Mouse (Mus musculus) embryonic facial prominence, embryonic 12.5 days (tissue): ENCODE data around the gene Hps1. TPM values are rescaled to one million over a fixed set of nuclear protein-coding genes. Genes with fewer than 3 reads are reported as not detected.
A peak's percentile ranks its signal among the peaks of the same experiment; 100 is the strongest.

ENCODE experiments used
- ATAC-seq: fragments of 200-750 bp; cut with Nextera tagmentation; 2 replicates; pipeline ENCODE4 v1.8.0; 2017; ENCODE audit not compliant: insufficient number of reproducible peaks, insufficient read depth, low FRiP score, low TSS enrichment
- H3K27ac ChIP-seq: fragments of 300-500 bp; sonication (generic); 2 replicates; pipeline ENCODE4 v1.5.1; 2016; ENCODE audit warnings: mild to moderate bottlenecking
- H3K27me3 ChIP-seq: fragments of 300-500 bp; sonication (generic); 2 replicates; pipeline ENCODE4 v1.6.1; 2016; ENCODE audit warnings: mild to moderate bottlenecking, moderate library complexity
- H3K36me3 ChIP-seq: fragments of 300-500 bp; sonication (generic); 2 replicates; pipeline ENCODE4 v1.6.1; 2016; ENCODE audit warnings: mild to moderate bottlenecking
- H3K4me1 ChIP-seq: fragments of 300-500 bp; sonication (generic); 2 replicates; pipeline ENCODE4 v1.6.1; 2016
- H3K4me2 ChIP-seq: fragments of 300-500 bp; sonication (generic); replicated peaks from 2 replicates; pipeline ENCODE4 v1.6.1; 2016; ENCODE audit warnings: mild to moderate bottlenecking, moderate library complexity
- H3K4me3 ChIP-seq: fragments of 300-500 bp; sonication (generic); 2 replicates; pipeline ENCODE4 v1.5.1; 2016; ENCODE audit warnings: mild to moderate bottlenecking
- H3K9ac ChIP-seq: fragments of 300-500 bp; sonication (generic); 2 replicates; pipeline ENCODE4 v1.6.1; 2016; ENCODE audit warnings: mild to moderate bottlenecking, moderate library complexity
- H3K9me3 ChIP-seq: fragments of 300-500 bp; sonication (generic); 2 replicates; pipeline ENCODE4 v1.6.1; 2016; ENCODE audit warnings: mild to moderate bottlenecking, moderate library complexity
- WGBS: fragments of 180-500 bp; shearing (Covaris S2); methylation state at CpG from one replicate; pipeline ENCODE4 v1.1.7; 2016; 5-methylcytosine and 5-hydroxymethylcytosine counted together
- polyA plus RNA-seq: library from polyadenylated mRNA; unstranded; fragments of >200 nt; fragmentation: Nextera tagmentation; extraction: Ambion mirVana; gene quantifications from 2 replicates; pipeline ENCODE4 v1.2.1, GENCODE M21; 2016

The Hps1 gene
- polyA plus RNA-seq, 1 experiment from 2014 or later, result 17.7 TPM

GRCm38 (mm10) chr19:42753141-42753917 lies 26.4 kb downstream of the Hps1 start:
- Histone ChIP-seq H3K4me1 (peaks cover 29% of the 10 kb centered on the region), H3K27ac (peak overlapping the region; percentile 81), H3K4me3 (no peak overlapping the region)

GRCm38 (mm10) chr19:42752363-42752931 lies 27.3 kb downstream of the Hps1 start, which contains the start of gene Pyroxd2:
Gene Pyroxd2, minus strand, starts transcription at chr19:42752775.
- Histone ChIP-seq H3K36me3 (no peaks in the 10 kb centered on the region), H3K9ac (peak within 1 kb of the TSS; percentile 46), H3K4me1 (peaks cover 29% of the 10 kb centered on the region), H3K4me3 (peak within 1 kb of the TSS; percentile 32), H3K27me3 (no peaks in the 10 kb centered on the region), H3K27ac (peak within 1 kb of the TSS; percentile 81), H3K4me2 (peak within 1 kb of the TSS; percentile 61), H3K9me3 (no peaks in the 10 kb centered on the region)
- WGBS, result 5% methylated on average over 22 of the region's 22 CpGs
- ATAC-seq, result peak; percentile 80

More at GRCm38 (mm10) chr19:42753141-42753917, 26.4 kb downstream of the Hps1 start:
- Histone ChIP-seq H3K9me3 (no peaks in the 10 kb centered on the region), H3K36me3 (no peaks in the 10 kb centered on the region), H3K27me3 (no peaks in the 10 kb centered on the region), H3K9ac (no peak overlapping the region), H3K4me2 (peak overlapping the region; percentile 61)
- 35% methylated on average over 11 of the region's 11 CpGs for WGBS
- no peak; the same call in 1 of the 2 replicates for ATAC-seq

- no peaks in the 10 kb centered on the region for H3K9me3 ChIP-seq
- no peaks in the 10 kb centered on the region for H3K27me3 ChIP-seq
- no peak overlapping the region for H3K27ac ChIP-seq
- 79% methylated on average over 11 of the region's 11 CpGs for WGBS
- H3K4me2 ChIP-seq, result no peak overlapping the region
- no peak for ATAC-seq
- H3K9ac ChIP-seq, result no peak overlapping the region
- H3K4me3 ChIP-seq, result no peak overlapping the region
- peaks cover 25% of the 10 kb centered on the region for H3K4me1 ChIP-seq
- H3K36me3 ChIP-seq, result no peaks in the 10 kb centered on the region
Observed at GRCm38 (mm10) chr19:42750196-42750595, 29.6 kb downstream of the Hps1 start.

GRCm38 (mm10) chr19:42746702-42747101 lies 33.1 kb downstream of the Hps1 start:
- 90% methylated on average over 8 of the region's 8 CpGs for WGBS
- H3K4me3 ChIP-seq, result no peak overlapping the region
- no peaks in the 10 kb centered on the region for H3K27me3 ChIP-seq
- no peaks in the 10 kb centered on the region for H3K36me3 ChIP-seq
- no peak for ATAC-seq
- H3K4me2 ChIP-seq, result no peak overlapping the region
- no peaks in the 10 kb centered on the region for H3K9me3 ChIP-seq
- H3K27ac ChIP-seq, result no peak overlapping the region
- H3K9ac ChIP-seq, result no peak overlapping the region
- H3K4me1 ChIP-seq, result no peaks in the 10 kb centered on the region

- no peaks in the 10 kb centered on the region for H3K36me3 ChIP-seq
- ATAC-seq, result no peak
- H3K9me3 ChIP-seq, result no peaks in the 10 kb centered on the region
- no peak overlapping the region for H3K4me3 ChIP-seq
- H3K27me3 ChIP-seq, result no peaks in the 10 kb centered on the region
- no peak overlapping the region for H3K9ac ChIP-seq
- no peak overlapping the region for H3K4me2 ChIP-seq
- 82% methylated on average over 4 of the region's 4 CpGs for WGBS
- H3K27ac ChIP-seq, result no peak overlapping the region
- H3K4me1 ChIP-seq, result no peaks in the 10 kb centered on the region
Observed at GRCm38 (mm10) chr19:42745869-42746224, 33.9 kb downstream of the Hps1 start.

- Histone ChIP-seq H3K4me1 (no peaks in the 10 kb centered on the region), H3K36me3 (no peaks in the 10 kb centered on the region), H3K27ac (no peak overlapping the region), H3K4me2 (no peak overlapping the region), H3K9me3 (no peaks in the 10 kb centered on the region), H3K4me3 (no peak overlapping the region), H3K9ac (no peak overlapping the region), H3K27me3 (no peaks in the 10 kb centered on the region)
- WGBS, result 52% methylated on average over 9 of the region's 9 CpGs
- ATAC-seq, result no peak
Observed at GRCm38 (mm10) chr19:42745084-42745868, 34.5 kb downstream of the Hps1 start.

- WGBS, result 29% methylated on average over 4 of the region's 4 CpGs
- H3K27me3 ChIP-seq, result no peaks in the 10 kb centered on the region
- H3K9me3 ChIP-seq, result no peaks in the 10 kb centered on the region
- no peaks in the 10 kb centered on the region for H3K36me3 ChIP-seq
- no peak overlapping the region for H3K9ac ChIP-seq
- no peak overlapping the region for H3K27ac ChIP-seq
- H3K4me2 ChIP-seq, result no peak overlapping the region
- H3K4me1 ChIP-seq, result no peaks in the 10 kb centered on the region
- H3K4me3 ChIP-seq, result no peak overlapping the region
- no peak for ATAC-seq
Observed at GRCm38 (mm10) chr19:42744162-42744586, 35.6 kb downstream of the Hps1 start.

- ATAC-seq, result no peak
- no peak overlapping the region for H3K4me2 ChIP-seq
- no peaks in the 10 kb centered on the region for H3K4me1 ChIP-seq
- no peak overlapping the region for H3K9ac ChIP-seq
- H3K4me3 ChIP-seq, result no peak overlapping the region
- H3K9me3 ChIP-seq, result no peaks in the 10 kb centered on the region
- H3K36me3 ChIP-seq, result no peaks in the 10 kb centered on the region
- H3K27me3 ChIP-seq, result no peaks in the 10 kb centered on the region
- 78% methylated on average over 16 of the region's 16 CpGs for WGBS
- no peak overlapping the region for H3K27ac ChIP-seq
Observed at GRCm38 (mm10) chr19:42743261-42743660, 36.5 kb downstream of the Hps1 start.

GRCm38 (mm10) chr19:42741884-42742283 lies 37.9 kb downstream of the Hps1 start:
- Histone ChIP-seq H3K4me1 (0 out of 2 replicates have a peak, but pooled peaks cover 3% of the 10 kb centered on the region), H3K27me3 (no peaks in the 10 kb centered on the region), H3K9me3 (no peaks in the 10 kb centered on the region), H3K4me2 (no peak overlapping the region), H3K27ac (no peak overlapping the region), H3K36me3 (no peaks in the 10 kb centered on the region), H3K4me3 (no peak overlapping the region), H3K9ac (no peak overlapping the region)
- ATAC-seq, result no peak
- WGBS, result 53% methylated on average over 14 of the region's 14 CpGs

GRCm38 (mm10) chr19:42740163-42740899 lies 39.4 kb downstream of the Hps1 start:
- WGBS, result 78% methylated on average over 8 of the region's 8 CpGs
- no peaks in the 10 kb centered on the region for H3K9me3 ChIP-seq

GRCm38 (mm10) chr19:42739734-42740133 lies 40.0 kb downstream of the Hps1 start:
- H3K36me3 ChIP-seq, result no peaks in the 10 kb centered on the region
- H3K27me3 ChIP-seq, result no peaks in the 10 kb centered on the region
- H3K27ac ChIP-seq, result no peak overlapping the region
- H3K4me3 ChIP-seq, result no peak overlapping the region
- no peak overlapping the region for H3K9ac ChIP-seq
- H3K4me2 ChIP-seq, result no peak overlapping the region
- no peak for ATAC-seq
- WGBS, result 86% methylated on average over 6 of the region's 6 CpGs
- H3K4me1 ChIP-seq, result 0 out of 2 replicates have a peak, but pooled peaks cover 3% of the 10 kb centered on the region
- no peaks in the 10 kb centered on the region for H3K9me3 ChIP-seq

More at GRCm38 (mm10) chr19:42740163-42740899, 39.4 kb downstream of the Hps1 start:
- Histone ChIP-seq H3K4me3 (no peak overlapping the region), H3K4me1 (0 out of 2 replicates have a peak, but pooled peaks cover 3% of the 10 kb centered on the region), H3K27me3 (no peaks in the 10 kb centered on the region), H3K4me2 (no peak overlapping the region), H3K9ac (no peak overlapping the region), H3K27ac (no peak overlapping the region), H3K36me3 (no peaks in the 10 kb centered on the region)
- ATAC-seq, result no peak
